Mouse (Mus musculus): Measurements from ENCODE around the gene Atf5.

DNA sequence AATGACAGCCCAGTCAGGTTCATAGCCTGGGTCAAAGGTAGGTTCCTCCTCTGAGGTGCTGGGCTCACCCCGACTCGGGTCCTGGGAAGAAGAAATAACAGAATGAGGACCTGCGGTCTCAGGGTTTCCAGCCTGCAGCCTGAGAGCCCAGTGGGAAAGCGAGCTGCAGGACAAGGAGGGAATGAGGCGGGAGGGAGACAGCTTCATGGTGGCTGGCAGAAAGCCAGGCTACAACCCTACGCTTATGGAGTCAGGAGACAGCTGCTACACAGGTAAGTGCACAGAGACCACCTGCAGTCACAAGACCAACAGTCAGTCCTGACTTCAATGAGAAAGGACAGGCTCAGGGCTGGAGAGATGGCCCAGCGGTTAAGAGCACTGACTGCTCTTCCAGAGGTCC lies 30.3 kb upstream of the Atf5 start:
- TF ChIP-seq POLR2AphosphoS2 (IDR thresholded peaks at IDR 0.05; ENCODE audit: insufficient read length, low read depth), result no peak
- no peak for TF ChIP-seq USF1 (IDR thresholded peaks at IDR 0.05; ENCODE audit: low read depth)

Data from myocyte (in vitro differentiated cells).